Mouse (Mus musculus): ENCODE data around the gene Ppat.

Ppat gene

GRCm38 (mm10) chr5:76869553-76869952, 81.8 kb downstream of the Ppat start:
- no peak for DNase-seq

- peak; percentile 14 to 15 for DNase-seq
These were observed 82.6 kb downstream of the Ppat start for GRCm38 (mm10) chr5:76868693-76869286.

DNA sequence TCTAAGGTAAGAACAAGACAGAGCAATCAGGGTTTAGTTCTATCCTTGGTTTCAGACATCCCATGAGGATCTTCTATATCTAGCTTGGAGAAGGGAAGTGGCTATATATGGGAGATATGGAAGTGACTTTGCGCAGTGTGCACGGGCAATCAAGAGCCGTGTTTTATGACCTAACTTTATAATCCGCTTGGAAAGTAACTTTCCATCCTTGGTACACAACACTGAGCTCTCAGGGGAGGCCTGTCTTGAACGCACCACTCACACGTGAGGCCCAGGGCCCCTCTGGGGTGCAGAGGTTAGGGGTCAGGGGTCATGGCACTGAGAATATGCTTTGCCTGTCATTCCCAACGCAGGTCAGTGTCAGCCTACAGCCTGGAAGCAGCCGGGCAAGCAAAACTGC, 84.6 kb downstream of the Ppat start:
- DNase-seq = no peak
